Mouse (Mus musculus) lung, adult 2 months (tissue): ENCODE results near the gene Nfic. TPM values are rescaled to one million over a fixed set of nuclear protein-coding genes. Genes with fewer than 3 reads are reported as not detected.

Experiments
- DNase-seq: peaks from one replicate; pipeline ENCODE4 v3.0.0; 2022
- H3K4me1 ChIP-seq: fragments of 200-500 bp; 2 replicates; pipeline ENCODE4 v1.6.1; 2011; ENCODE audit warnings: low read length; ENCODE audit not compliant: control insufficient read depth, insufficient read depth
- H3K4me3 ChIP-seq: fragments of 200-500 bp; replicated peaks from 2 replicates; pipeline ENCODE3; 2011; ENCODE audit warnings: low read depth, mild to moderate bottlenecking, control low read depth, low read length; ENCODE audit errors: extremely low read depth
- CTCF ChIP-seq: fragments of 200-500 bp; IDR thresholded peaks from 2 replicates; pipeline ENCODE4 v1.5.1; 2011; ENCODE audit warnings: mild to moderate bottlenecking, low read length, control low read depth; ENCODE audit not compliant: insufficient read depth
- POLR2A ChIP-seq: fragments of 200-500 bp; IDR thresholded peaks from 2 replicates; pipeline ENCODE4 v1.6.1; 2011; ENCODE audit warnings: low read depth, mild to moderate bottlenecking, control low read depth, low read length, borderline replicate concordance; ENCODE audit errors: extremely low read depth
- WGBS: fragments of 180-500 bp; shearing (Covaris S2); methylation state at CpG from one replicate; pipeline ENCODE4 v1.1.7; 2018; 5-methylcytosine and 5-hydroxymethylcytosine counted together
- polyA plus RNA-seq: library from polyadenylated mRNA; depleted of rRNA; stranded (reverse); fragments of >200 nt; gene quantifications from 2 replicates; pipeline ENCODE4 v1.2.3, GENCODE M21; 2012

Nfic gene
- polyA plus RNA-seq, 1 experiment = 103 TPM

DNA sequence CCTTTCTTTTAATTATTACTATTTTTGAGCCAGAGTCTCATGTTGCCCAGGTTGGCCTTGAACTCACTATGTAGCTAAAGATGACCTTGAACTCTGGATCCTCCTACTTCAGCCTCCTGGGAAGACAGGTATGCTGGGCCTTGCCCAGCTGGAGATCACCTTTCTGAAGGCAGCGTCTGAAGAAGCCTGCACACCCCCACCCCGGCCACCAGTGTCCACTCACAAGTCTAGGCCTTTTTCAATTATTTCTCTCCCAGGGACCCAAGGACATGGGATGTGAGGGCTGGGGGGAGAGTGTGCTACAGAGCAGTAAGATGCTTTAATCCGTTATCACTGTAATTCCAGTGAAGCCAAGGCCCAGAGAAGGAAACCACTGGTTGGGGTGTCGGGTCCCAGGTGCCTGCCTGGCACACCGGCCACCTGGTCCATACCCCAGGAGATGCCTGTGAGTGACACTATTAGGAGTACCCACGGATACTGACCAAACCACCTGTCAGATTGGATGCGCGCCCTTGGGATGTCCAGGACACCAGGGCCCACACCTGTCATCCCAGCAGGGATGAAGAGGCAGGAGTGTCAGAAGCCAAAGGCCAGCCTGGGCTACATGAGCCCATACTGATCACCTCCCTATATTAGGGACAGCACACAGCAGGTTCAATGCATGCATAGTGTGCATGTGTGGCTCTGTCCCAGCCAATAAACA lies 27.5 kb downstream of the Nfic start:
- TF ChIP-seq CTCF (no peak), POLR2A (no peak)
- H3K4me3 ChIP-seq = no peak overlapping the region
- WGBS = 86% methylated on average over 8 of the region's 8 CpGs
- peak; percentile 10 for DNase-seq
- H3K4me1 ChIP-seq = peaks cover 27% of the 10 kb centered on the region

GRCm38 (mm10) chr10:81427327-81427726 lies 28.1 kb downstream of the Nfic start:
- no peak for DNase-seq
- TF ChIP-seq CTCF (no peak), POLR2A (no peak)
- Histone ChIP-seq H3K4me3 (peak overlapping the region; percentile 44), H3K4me1 (peaks cover 28% of the 10 kb centered on the region)
- WGBS = 36% methylated on average over 3 of the region's 3 CpGs

DNA sequence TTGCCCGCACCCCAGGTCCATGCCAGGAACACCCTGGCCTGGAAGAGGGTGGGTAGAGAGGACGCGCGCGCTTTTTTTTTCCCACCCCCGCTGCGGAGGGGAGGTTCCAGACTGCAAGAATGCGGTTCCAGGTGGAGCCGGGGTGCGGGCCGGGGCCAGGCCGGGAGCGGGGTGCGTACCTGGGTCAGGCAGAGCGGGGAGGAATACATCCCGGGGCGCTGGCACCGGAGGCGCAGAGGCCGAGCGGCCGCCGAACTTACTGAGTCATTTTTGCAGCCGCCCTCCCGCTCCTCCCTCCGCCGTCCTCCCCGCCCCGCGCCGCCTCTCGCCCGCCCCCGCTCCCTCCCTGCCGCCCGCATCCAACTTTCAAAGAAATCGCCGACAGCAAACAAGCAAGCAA lies 28.5 kb downstream of the Nfic start:
- under 1% methylated on average over 37 of the region's 38 CpGs for WGBS
- no peak for TF ChIP-seq CTCF
- peak; percentile 68; the same call in 1 of the 2 replicates for TF ChIP-seq POLR2A
- Histone ChIP-seq H3K4me3 (peak overlapping the region; percentile 78), H3K4me1 (peaks cover 29% of the 10 kb centered on the region)
- DNase-seq = peak; percentile 76

- Histone ChIP-seq H3K4me3 (peak overlapping the region; percentile 78), H3K4me1 (peaks cover 25% of the 10 kb centered on the region)
- WGBS = 1% methylated on average over 26 of the region's 33 CpGs
- DNase-seq = peak; percentile 36
- no peak for TF ChIP-seq POLR2A
- no peak for TF ChIP-seq CTCF
Measured at GRCm38 (mm10) chr10:81426081-81426671, 29.3 kb downstream of the Nfic start.

DNA sequence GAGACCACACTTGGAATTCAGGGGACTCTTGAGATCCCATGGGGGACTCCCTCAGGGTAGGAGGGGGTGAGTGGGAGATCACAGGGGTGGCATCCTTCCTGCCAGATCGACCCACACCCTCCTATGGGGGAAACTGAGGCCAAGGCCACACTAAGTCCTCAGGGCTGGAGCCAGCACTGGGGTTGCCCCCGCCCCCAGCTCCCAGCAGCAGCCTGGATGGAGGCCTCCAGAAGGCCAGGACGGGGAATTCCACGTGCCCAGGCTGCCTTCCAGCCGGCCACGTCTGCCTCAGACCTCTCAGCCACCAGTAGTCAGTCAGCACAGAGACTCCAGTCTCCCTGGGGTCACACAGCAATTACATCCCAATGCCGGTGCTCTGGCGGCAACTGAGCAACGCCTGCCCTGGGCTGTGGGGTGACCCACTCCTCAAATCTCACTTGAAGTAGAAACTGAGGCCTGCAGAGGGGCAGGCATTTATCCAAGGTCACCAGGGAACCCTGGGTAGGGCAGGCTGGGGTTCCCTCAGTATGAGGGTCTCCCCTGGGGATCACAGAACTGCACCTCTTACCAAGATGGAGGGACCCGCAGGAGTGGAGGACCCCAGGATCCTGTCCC lies 30.1 kb downstream of the Nfic start:
- H3K4me1 ChIP-seq = peaks cover 30% of the 10 kb centered on the region
- DNase-seq = peak; percentile 31
- TF ChIP-seq POLR2A = no peak
- TF ChIP-seq CTCF = no peak
- H3K4me3 ChIP-seq = peak overlapping the region; percentile 7
- 28% methylated on average over 10 of the region's 10 CpGs for WGBS

- 8% methylated on average over 25 of the region's 25 CpGs for WGBS
- TF ChIP-seq POLR2A = no peak
- no peak for TF ChIP-seq CTCF
- peak; percentile 48 for DNase-seq
Measured at GRCm38 (mm10) chr10:81424246-81425051, 31.0 kb downstream of the Nfic start.

GRCm38 (mm10) chr10:81423476-81424245 lies 31.8 kb downstream of the Nfic start:
- Histone ChIP-seq H3K4me3 (no peak overlapping the region), H3K4me1 (peaks cover 45% of the 10 kb centered on the region)
- TF ChIP-seq CTCF (no peak), POLR2A (no peak)
- 67% methylated on average over 4 of the region's 4 CpGs for WGBS
- DNase-seq = no peak

More at GRCm38 (mm10) chr10:81424246-81425051, 31.0 kb downstream of the Nfic start:
- H3K4me3 ChIP-seq = peak overlapping the region; percentile 1
- peaks cover 38% of the 10 kb centered on the region for H3K4me1 ChIP-seq

DNA sequence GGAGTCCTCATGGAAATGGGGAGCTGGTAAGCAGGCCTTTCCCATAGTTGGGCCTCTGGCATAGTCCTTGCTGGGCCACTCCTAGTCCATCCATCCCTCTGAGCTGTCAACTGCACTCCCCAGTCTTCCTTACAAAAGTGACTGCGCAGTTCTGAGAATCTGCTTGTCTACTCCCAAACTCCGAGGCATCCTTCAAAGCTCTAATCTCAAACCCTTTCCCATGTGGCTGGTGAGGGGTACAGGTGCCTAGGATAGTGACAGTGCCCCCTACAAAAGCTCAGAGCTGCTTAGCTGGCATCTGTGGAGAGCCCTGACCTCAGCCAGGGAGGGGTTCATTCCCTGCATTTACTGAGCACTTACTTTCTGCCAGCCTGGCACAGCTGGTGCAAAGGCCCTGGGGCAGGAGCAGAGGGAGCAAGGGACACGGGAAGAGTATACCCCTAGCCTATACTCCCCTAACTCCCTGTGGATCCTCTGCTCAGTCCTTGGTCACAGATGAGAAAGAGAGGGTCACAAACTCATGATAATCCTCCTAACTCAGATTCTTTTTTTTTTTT lies 32.7 kb downstream of the Nfic start:
- no peak for TF ChIP-seq POLR2A
- no peak for TF ChIP-seq CTCF
- Histone ChIP-seq H3K4me3 (no peak overlapping the region), H3K4me1 (peaks cover 49% of the 10 kb centered on the region)
- WGBS = 80% methylated on average over 3 of the region's 3 CpGs
- DNase-seq = no peak
